Mouse (Mus musculus) heart, postnatal 0 days (tissue): ENCODE data around the gene Sppl3.

Experiments used
- CTCF ChIP-seq: IDR thresholded peaks from 2 replicates; pipeline ENCODE4 v1.5.1; 2016; ENCODE audit warnings: antibody characterized with exemption, control low read depth, low read depth
- EP300 ChIP-seq: IDR thresholded peaks from 2 replicates; pipeline ENCODE4 v1.6.1; 2016; ENCODE audit warnings: antibody characterized with exemption, low read depth

GRCm38 (mm10) chr5:115124690-115125089 lies 113.8 kb downstream of the Sppl3 start:
- TF ChIP-seq CTCF (no peak), EP300 (no peak)
